10 mouse cellular contexts compared by ENCODE assay signal in genomic region chr8:11498786-11499485, GRCm38 (mm10). TPM values are rescaled to one million over a fixed set of nuclear protein-coding genes. Genes with fewer than 3 reads are reported as not detected.
DNase-seq lines count a peak whose midpoint lies in the region; ATAC-seq and TF ChIP-seq lines count a peak whose summit lies in the region.
"Had no signal": no experiment of that assay in that cellular context is flagged by ENCODE, and none has a peak within 500 bp of the region (broad histone marks: within the 10 kb centered on the region; RNA-seq: fewer than 3 reads in every experiment).

No protein-coding gene starts in this region.

- no peak for ATAC-seq in forebrain, embryonic 12.5 days (ENCODE audit: low FRiP score)
- no peak for ATAC-seq in forebrain, embryonic 16.5 days
- ATAC-seq in lung, embryonic 14.5 days (ENCODE audit: insufficient read depth), result no peak
- peak; percentile 34; the same call in 1 of the 2 replicates for ATAC-seq in lung, embryonic 16.5 days (ENCODE audit: low read depth)

- no peak for TF ChIP-seq CTCF in lung, embryonic 14.5 days (IDR thresholded peaks at IDR 0.05; ENCODE audit: low read depth)

- H3K27me3 ChIP-seq in forebrain, embryonic 12.5 days, result peaks cover 17% of the 10 kb centered on the region
- H3K27me3 ChIP-seq in forebrain, embryonic 16.5 days (replicated peaks; ENCODE audit: control insufficient read depth, insufficient read depth, low read length), result peaks cover 8% of the 10 kb centered on the region; the same call in 1 of the 2 replicates
- H3K27me3 ChIP-seq in lung, embryonic 14.5 days (ENCODE audit: insufficient read depth, low read length), result no peaks in the 10 kb centered on the region
- no peaks in the 10 kb centered on the region for H3K27me3 ChIP-seq in lung, embryonic 16.5 days (ENCODE audit: control insufficient read depth, insufficient read depth, low read depth, low read length)

- WGBS in forebrain, embryonic 12.5 days, result 91% methylated on average over 4 of the region's 4 CpGs
- 90% methylated on average over 4 of the region's 4 CpGs for WGBS in forebrain, embryonic 16.5 days
- WGBS in lung, embryonic 14.5 days, result 64% methylated on average over 4 of the region's 4 CpGs
- 62% methylated on average over 4 of the region's 4 CpGs for WGBS in lung, embryonic 16.5 days

- peaks cover 16% of the 10 kb centered on the region for H3K4me1 ChIP-seq in forebrain, embryonic 12.5 days
- peaks cover 17% of the 10 kb centered on the region for H3K4me1 ChIP-seq in forebrain, embryonic 16.5 days (replicated peaks; ENCODE audit: control insufficient read depth, insufficient read depth, low read length)
- peaks cover 10% of the 10 kb centered on the region; the same call in 1 of the 2 replicates for H3K4me1 ChIP-seq in lung, embryonic 14.5 days (ENCODE audit: insufficient read depth)
- peaks cover 15% of the 10 kb centered on the region for H3K4me1 ChIP-seq in lung, embryonic 16.5 days (replicated peaks; ENCODE audit: control insufficient read depth, insufficient read depth, low read length)

- H3K9me3 ChIP-seq in forebrain, embryonic 12.5 days, result no peaks in the 10 kb centered on the region
- H3K9me3 ChIP-seq in forebrain, embryonic 16.5 days (ENCODE audit: control insufficient read depth, low read length), result no peaks in the 10 kb centered on the region
- no peaks in the 10 kb centered on the region for H3K9me3 ChIP-seq in lung, embryonic 14.5 days (ENCODE audit: low read depth, low read length)
- H3K9me3 ChIP-seq in lung, embryonic 16.5 days (ENCODE audit: control insufficient read depth, low read length), result no peaks in the 10 kb centered on the region

- H3K36me3 ChIP-seq in forebrain, embryonic 12.5 days (replicated peaks), result peaks cover 20% of the 10 kb centered on the region
- 0 out of 2 replicates have a peak, but pooled peaks cover under 1% of the 10 kb centered on the region for H3K36me3 ChIP-seq in forebrain, embryonic 16.5 days (ENCODE audit: control insufficient read depth, insufficient read depth)
- H3K36me3 ChIP-seq in lung, embryonic 14.5 days (ENCODE audit: insufficient read depth), result peaks cover 22% of the 10 kb centered on the region
- peaks cover 11% of the 10 kb centered on the region for H3K36me3 ChIP-seq in lung, embryonic 16.5 days (ENCODE audit: control insufficient read depth, insufficient read depth, low read length)

- peak overlapping the region; percentile 69; the same call in 1 of the 2 replicates for H3K4me2 ChIP-seq in forebrain, embryonic 12.5 days
- no peak overlapping the region for H3K4me2 ChIP-seq in forebrain, embryonic 16.5 days (ENCODE audit: low read length)
- H3K4me2 ChIP-seq in lung, embryonic 14.5 days, result peak overlapping the region; percentile 80
- peak overlapping the region; percentile 79 for H3K4me2 ChIP-seq in lung, embryonic 16.5 days (ENCODE audit: low read depth, low read length)

- H3K4me3 ChIP-seq in forebrain, embryonic 12.5 days (replicated peaks), result no peak overlapping the region
- no peak overlapping the region for H3K4me3 ChIP-seq in forebrain, embryonic 16.5 days (replicated peaks; ENCODE audit: low read length)
- H3K4me3 ChIP-seq in lung, embryonic 14.5 days (ENCODE audit: low read depth, low read length), result peak overlapping the region; percentile 92; the same call in 1 of the 2 replicates
- H3K4me3 ChIP-seq in lung, embryonic 16.5 days (ENCODE audit: low read length), result peak overlapping the region; percentile 97

- no peak overlapping the region for H3K27ac ChIP-seq in forebrain, embryonic 12.5 days
- no peak overlapping the region for H3K27ac ChIP-seq in forebrain, embryonic 16.5 days (ENCODE audit: low read length)
- H3K27ac ChIP-seq in lung, embryonic 14.5 days (ENCODE audit: low read depth), result no peak overlapping the region
- peak overlapping the region; percentile 86 for H3K27ac ChIP-seq in lung, embryonic 16.5 days (ENCODE audit: low read length)

- no peak overlapping the region for H3K9ac ChIP-seq in forebrain, embryonic 12.5 days
- H3K9ac ChIP-seq in forebrain, embryonic 16.5 days (replicated peaks; ENCODE audit: low read depth, low read length), result no peak overlapping the region
- H3K9ac ChIP-seq in lung, embryonic 14.5 days, result no peak overlapping the region
- H3K9ac ChIP-seq in lung, embryonic 16.5 days (ENCODE audit: low read length), result no peak overlapping the region

- peak; percentile 21 for DNase-seq in lung, embryonic 14.5 days
- no peak for DNase-seq in lung, postnatal 10 days
- peak; percentile 35 for DNase-seq in thymus, postnatal 25 days
- DNase-seq in frontal cortex, postnatal 10 days (ENCODE audit: low spot score in 2 of 2), result no peak
- no peak for DNase-seq in spleen, adult 12 weeks (ENCODE audit: low spot score)
- DNase-seq: cerebellum, postnatal 36 days; layer of hippocampus, postnatal 36 days had no signal

RNA-seq across cellular contexts. Expression of gene Naxd, which starts 1.6 kb away (rescaled TPM):
- polyA plus RNA-seq in forebrain, embryonic 12.5 days (2016; fragmentation: Nextera tagmentation; extraction: Ambion mirVana), result 119 and 127 TPM in 2 replicates
- polyA plus RNA-seq in forebrain, embryonic 16.5 days (2015; fragmentation: Nextera tagmentation; extraction: Ambion mirVana), result 148 and 168 TPM in 2 replicates
- polyA plus RNA-seq in lung, embryonic 14.5 days (2014; fragmentation: Nextera tagmentation; extraction: Ambion mirVana), result 119 and 131 TPM in 2 replicates
- polyA plus RNA-seq in lung, embryonic 16.5 days (2015; fragmentation: Nextera tagmentation; extraction: Ambion mirVana), result 164 and 169 TPM in 2 replicates

RNA-seq across cellular contexts. Expression of gene Rab20, which starts 20.4 kb away (rescaled TPM):
- 0.36 and 0.74 TPM in 2 replicates for polyA plus RNA-seq in forebrain, embryonic 12.5 days (2016; fragmentation: Nextera tagmentation; extraction: Ambion mirVana)
- polyA plus RNA-seq in forebrain, embryonic 16.5 days (2015; fragmentation: Nextera tagmentation; extraction: Ambion mirVana), result 0.63 and 0.77 TPM in 2 replicates
- polyA plus RNA-seq in lung, embryonic 14.5 days (2014; fragmentation: Nextera tagmentation; extraction: Ambion mirVana), result 12.8 and 12.9 TPM in 2 replicates
- 13.2 and 14.4 TPM in 2 replicates for polyA plus RNA-seq in lung, embryonic 16.5 days (2015; fragmentation: Nextera tagmentation; extraction: Ambion mirVana)

RNA-seq across cellular contexts. Expression of gene Cars2, which starts 51.6 kb away (rescaled TPM):
- 19.9 and 21.4 TPM in 2 replicates for polyA plus RNA-seq in forebrain, embryonic 12.5 days (2016; fragmentation: Nextera tagmentation; extraction: Ambion mirVana)
- polyA plus RNA-seq in forebrain, embryonic 16.5 days (2015; fragmentation: Nextera tagmentation; extraction: Ambion mirVana), result 29.1 and 34.1 TPM in 2 replicates
- polyA plus RNA-seq in lung, embryonic 14.5 days (2014; fragmentation: Nextera tagmentation; extraction: Ambion mirVana), result 22.9 and 25.3 TPM in 2 replicates
- 24.5 and 27.2 TPM in 2 replicates for polyA plus RNA-seq in lung, embryonic 16.5 days (2015; fragmentation: Nextera tagmentation; extraction: Ambion mirVana)

RNA-seq across cellular contexts. Expression of gene Ing1, which starts 56.4 kb away (rescaled TPM):
- 43.6 and 47.2 TPM in 2 replicates for polyA plus RNA-seq in forebrain, embryonic 12.5 days (2016; fragmentation: Nextera tagmentation; extraction: Ambion mirVana)
- polyA plus RNA-seq in forebrain, embryonic 16.5 days (2015; fragmentation: Nextera tagmentation; extraction: Ambion mirVana), result 42.9 and 45.4 TPM in 2 replicates
- 39.5 and 47.7 TPM in 2 replicates for polyA plus RNA-seq in lung, embryonic 14.5 days (2014; fragmentation: Nextera tagmentation; extraction: Ambion mirVana)
- polyA plus RNA-seq in lung, embryonic 16.5 days (2015; fragmentation: Nextera tagmentation; extraction: Ambion mirVana), result 36.3 and 36.8 TPM in 2 replicates

Comparison
In these comparisons a context has a peak if more than half of its experiments do, and no peak if none do; other contexts are left out.
1. DNase-seq: peak in lung, embryonic 14.5 days (single experiment) and thymus, postnatal 25 days (single experiment); none in lung, postnatal 10 days (single experiment), frontal cortex, postnatal 10 days (0 of 2) and spleen, adult 12 weeks (single experiment).
2. H3K4me3 ChIP-seq: peak in lung, embryonic 14.5 days (single experiment) and lung, embryonic 16.5 days (single experiment); none in forebrain, embryonic 12.5 days (single experiment) and forebrain, embryonic 16.5 days (single experiment).